Mouse (Mus musculus) thymus, postnatal 25 days (tissue): ENCODE data around the gene Def6.
A peak's percentile ranks its signal among the peaks of the same experiment; 100 is the strongest.
"Not testable (repeated sequence)": the region's sequence is repeated elsewhere in the genome, so short reads cannot be mapped to it uniquely, and the experiment has no call there.

Experiments used
- DNase-seq: peaks from one replicate; pipeline ENCODE4 v3.0.0; 2022

Def6 gene

DNA sequence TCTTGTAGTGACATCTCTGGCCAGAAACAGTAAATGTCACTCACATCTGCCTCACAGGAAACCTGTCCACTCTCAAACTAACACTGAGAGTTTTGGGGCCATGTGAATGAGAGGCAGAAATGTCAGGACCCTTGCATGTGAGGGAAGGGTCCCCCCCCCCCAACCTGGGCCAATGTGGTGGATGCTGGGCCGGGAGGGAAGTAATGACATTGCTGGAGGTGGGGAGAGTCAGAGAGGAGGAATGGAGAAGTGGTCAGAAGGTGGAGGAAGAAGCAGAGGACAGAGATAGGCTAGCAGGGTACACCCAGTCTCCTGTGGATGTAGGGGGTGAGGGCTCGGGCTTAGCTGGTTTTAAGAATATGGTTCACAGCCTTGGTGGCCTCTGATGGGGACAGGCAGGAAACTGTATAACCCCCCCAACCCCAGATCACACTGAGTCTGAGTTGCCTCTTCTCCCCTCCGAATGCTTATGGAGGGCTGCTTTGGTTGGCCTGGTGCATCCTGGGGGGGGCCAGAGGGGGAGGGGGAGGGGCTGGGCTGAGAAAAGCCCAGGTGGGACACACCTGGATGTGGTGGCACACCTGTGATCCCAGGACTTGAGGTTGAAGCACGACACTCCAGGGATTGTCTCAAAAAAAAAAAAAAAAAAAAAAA, 2.0 kb downstream of the Def6 start:
- DNase-seq: no peak

DNA sequence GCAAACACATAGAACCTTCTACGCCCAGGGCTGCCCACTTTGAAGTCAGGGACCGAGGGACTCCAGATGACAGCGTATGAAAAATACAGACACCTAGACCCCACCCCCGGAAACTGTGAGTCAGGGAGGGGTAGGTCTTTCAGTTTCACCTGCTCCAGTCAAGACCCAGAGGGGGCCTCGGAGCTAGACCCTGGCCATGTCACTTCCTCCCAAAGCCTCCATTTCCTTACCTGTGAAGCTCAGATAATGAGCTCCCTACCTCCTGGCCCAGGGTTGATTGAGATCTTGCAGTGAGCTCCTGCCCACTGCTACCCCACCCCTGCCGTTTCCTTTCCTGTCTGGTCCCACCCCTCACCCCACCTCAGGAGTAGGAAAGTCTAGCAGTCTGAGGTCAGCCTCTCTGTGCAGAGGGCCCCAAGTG, 4.4 kb downstream of the Def6 start:
- peak; percentile 84 for DNase-seq

DNA sequence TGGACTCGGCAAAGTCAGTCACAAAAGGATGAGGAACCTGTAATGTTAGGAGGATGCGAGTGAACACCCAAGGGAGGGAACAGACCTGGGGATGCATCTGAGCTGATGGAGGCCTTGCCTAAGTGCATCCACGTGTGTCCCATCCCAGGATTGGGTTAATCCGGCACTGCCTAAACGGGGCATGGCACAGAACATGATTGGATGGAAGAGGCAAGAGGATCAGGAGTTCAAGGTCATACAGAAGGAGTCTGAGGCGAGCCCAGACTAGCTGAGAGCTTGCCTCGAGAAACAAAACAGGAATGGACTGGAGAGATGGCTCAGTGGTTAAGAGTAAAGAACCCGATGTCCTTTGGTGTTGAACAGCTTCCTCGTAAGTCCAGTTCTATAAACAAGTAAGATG, 4.8 kb downstream of the Def6 start:
- DNase-seq: no peak

DNA sequence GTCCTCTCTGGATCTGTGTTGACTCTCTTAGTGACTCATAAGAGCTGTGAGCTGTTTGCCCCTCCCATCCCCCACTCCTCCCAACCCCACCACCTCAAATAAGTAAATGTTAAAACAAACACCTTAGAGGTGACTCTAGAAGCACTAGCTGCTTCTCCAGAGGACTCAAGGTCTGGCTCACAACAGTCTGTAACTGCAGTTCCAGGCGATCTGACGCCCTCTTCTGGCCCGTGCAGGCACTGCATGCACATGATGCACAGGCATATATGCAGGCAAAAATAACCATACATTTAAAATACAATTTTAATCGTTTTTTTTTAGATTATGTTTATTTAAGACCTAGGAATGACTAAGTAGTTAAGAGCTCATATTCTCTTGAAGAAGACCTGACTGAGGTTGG, 5.7 kb downstream of the Def6 start:
- DNase-seq: peak; percentile 54

DNA sequence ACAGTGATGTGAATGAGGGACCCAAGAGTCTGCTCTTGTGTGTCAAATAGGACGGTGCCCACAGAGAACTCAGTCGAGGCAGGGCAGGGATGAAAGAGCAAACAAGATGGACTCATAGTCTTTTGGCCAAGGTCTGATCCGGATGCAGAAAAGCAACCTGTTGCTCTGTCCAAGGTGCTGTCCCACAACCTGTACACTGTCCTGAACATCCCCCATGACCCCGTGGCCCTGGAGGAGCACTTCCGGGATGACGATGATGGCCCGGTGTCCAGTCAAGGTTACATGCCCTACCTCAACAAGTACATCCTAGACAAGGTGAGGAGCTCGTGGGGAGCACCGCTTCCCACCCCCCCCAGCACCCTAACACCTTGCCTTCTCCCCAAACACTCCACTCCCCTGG, 9.2 kb downstream of the Def6 start:
- no peak for DNase-seq

DNA sequence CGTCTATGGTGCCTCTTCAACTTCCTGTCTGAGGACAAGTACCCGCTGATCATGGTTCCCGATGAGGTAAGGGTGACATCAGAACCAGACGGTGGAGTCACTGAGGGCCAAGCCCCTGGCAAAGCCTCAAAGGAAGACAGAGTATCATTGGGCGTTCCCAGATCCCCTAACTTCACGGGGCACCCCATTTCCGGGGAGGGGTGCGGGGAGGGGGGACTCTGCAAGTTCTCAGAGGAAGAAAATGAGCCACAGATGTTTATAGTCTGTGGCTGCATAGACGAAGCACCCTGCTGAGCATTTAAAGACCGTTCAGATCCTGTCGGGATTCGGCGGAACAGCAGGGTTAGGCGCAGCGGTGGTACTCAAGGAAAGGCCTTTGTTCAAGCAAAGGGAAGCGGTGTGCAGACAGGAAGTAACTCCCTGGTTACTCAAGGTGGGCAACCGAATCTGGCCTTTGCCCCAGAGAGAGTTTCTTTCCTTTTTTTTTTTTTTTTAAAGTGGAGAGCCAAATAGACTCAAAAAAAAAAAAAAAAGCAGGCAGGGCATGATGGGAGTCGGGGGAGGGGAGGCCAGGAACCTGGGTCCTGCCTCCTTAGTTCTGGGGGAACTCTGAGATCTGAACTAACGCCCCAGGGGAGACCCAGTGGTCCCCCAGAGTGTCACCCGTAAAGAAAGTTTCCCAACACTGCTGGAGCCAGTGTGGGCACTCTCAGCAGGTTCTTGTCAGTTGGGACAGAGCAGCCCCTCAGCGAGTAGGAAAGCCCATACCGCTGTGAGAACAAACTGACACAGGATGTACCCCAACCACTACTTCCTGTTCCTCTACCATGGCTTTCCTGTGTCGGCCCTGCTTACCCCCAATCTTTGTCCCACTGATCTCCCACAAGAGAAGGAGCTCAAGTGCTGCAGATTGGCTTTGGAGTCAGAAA, 10.4 kb downstream of the Def6 start:
- DNase-seq: peak; percentile 86

DNA sequence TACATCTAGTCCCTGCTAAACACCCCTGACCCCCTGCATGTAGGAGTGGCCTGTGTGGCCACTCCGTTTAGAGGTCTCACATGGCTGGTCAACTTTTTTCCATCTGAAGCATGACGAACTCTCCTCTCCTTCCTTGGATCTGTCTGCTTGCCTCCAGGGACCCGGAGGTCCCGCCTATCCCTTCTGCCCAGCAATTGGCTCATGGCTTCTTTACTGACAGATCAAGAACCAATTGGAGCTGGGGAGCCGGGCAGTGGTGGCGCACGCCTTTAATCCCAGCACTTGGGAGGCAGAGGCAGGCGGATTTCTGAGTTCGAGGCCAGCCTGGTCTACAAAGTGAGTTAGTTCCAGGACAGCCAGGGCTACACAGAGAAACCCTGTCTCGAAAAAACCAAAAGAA, 14.9 kb downstream of the Def6 start:
- not testable (repeated sequence) for DNase-seq

DNA sequence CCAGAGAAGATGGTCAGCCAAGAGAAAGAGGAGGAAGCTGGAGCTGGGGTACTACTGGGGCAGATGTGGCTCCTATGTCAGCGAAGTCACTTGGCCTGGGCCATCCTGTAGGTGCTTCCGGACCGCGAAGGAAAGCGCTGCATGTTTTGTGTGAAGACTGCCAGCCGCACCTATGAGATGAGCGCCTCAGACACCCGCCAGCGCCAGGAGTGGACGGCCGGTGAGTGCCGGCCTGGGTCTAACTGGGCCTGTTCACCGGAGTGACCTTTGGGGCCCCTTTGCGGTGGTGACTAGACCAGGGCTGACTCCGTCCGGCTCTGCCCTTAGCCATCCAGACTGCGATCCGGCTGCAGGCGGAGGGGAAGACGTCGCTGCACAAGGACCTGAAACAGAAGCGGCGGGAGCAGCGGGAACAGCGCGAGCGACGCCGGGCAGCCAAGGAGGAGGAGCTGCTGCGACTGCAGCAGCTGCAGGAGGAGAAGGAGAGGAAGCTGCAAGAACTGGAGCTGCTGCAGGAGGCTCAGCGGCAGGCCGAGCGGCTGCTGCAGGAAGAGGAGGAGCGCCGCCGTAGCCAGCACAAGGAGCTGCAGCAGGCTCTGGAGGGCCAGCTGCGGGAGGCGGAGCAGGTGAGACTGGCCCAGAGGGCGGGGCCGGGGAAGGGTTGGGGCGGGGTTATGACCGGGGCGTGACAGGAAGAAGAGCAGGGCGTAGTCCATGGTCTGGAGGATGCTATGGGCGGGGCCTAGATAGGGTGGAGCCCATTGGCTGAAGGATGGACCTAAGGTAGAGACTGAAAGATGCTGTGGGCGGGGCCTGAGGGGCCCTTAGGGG, 16.2 kb downstream of the Def6 start:
- peak; percentile 93 for DNase-seq

DNA sequence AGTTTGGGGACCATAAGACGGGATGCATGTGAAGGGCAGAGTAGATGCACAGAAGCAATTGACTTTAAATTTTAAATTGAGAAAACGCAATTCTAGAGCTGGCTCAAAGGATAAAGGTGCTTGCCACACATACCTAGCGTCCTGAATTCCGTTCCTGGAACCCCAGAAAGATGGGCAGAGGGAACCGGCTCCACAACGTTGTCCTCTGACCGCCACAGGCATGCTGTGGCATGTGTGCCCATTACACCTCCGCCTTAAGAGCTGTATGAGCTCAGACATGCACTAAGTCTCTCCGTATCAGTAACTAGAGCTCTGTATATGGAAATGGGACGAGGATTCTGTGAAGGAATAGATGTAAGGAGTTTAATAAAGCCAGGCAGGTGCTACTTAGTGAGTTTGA, 17.0 kb downstream of the Def6 start:
- no peak for DNase-seq

DNA sequence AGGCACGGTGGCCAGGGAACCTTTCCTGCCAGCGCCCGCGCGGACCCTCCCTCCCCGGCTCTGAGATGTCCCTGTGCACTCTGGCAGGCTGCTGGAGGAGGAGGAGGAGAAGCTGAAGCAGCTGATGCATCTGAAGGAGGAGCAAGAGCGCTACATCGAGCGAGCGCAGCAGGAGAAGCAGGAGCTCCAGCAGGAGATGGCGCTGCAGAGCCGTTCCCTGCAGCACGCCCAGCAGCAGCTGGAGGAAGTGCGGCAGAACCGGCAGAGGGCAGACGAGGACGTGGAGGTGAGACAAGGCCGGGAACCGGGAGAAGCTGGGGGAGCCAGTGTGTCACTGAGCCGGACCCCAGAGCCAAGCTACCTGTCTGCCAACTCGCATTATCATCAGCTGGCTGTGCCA, 18.4 kb downstream of the Def6 start:
- peak; percentile 93 for DNase-seq

DNA sequence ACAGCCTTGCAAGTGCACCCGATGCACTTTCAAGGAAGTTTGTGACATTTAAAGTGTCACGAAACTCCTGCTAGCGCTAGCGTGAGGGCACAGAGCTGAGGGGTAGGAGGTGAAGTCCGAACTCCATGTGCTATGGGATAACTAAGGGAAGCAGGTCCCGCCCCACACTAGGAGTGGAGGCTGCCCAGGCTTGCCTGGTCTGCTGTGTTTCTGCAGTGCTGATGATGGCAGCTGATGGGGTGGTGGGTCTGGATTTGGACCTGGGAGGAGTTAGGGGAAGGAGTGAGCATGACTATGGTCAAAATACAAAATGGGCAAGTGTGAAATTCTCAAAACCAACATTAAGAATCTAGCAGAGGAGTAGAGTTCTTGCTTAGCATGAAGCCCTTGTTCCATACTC, 22.9 kb downstream of the Def6 start:
- no peak for DNase-seq

DNA sequence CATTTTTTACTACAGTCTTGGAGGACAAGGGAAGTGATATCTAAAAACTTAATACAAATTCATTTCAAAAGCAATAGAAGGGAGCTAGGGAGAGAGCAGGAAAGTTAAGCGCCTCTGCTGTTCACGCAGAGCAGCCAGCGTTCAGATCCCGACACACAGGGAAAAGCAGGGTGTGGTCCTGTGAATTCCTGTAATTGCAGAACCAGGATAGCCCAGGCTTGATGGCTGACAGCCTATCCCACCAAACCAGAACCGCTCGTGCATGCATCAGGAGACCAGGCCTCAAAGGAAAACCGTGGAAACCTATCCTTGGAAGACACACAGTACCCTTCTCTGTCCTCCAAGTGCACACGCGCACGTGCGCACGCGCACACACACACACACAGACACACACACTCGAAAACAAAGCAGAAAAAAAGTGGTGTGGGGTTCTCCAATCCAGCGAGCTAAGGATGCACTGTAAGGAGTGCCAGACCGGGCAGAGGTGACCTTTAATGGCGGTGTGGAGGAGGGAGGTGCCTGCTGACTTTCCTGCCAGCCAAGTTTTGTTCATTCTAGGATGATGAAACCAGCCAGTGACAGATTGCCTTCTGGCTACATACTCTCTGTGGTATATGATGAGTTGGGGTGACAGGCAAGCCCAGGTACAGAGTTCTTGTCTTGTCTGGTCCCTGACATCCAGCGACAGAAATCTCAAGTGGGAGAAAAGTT, 23.6 kb downstream of the Def6 start:
- no peak for DNase-seq

DNA sequence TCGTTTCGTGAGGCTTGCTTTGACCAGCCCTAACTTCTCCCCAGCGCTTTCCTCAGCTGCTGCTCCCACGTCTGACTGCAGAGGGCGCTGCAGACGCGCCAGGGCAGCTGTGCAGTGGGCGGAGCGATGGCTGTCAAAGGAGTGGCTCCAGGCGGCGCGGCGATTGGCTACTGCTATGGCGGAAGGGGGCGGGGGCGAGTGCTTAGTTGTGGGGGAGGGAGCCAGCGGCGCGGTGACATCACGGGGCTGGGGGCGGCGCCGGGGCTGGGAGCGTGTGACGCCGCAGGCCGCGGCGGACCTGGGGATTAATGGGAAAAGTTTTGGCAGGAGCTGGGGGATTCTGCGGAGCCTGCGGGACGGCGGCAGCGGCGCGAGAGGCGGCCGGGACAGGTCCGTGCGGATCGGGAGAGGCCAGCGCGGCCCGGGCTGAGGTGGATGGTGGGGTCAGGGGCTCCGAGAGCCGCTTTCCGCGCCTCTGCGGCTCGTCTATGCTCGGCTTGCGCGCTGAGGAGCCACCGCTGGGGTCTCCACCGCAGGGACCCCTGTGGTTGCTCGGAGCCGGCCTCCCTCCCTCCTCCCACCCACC, 25.0 kb downstream of the Def6 start, which contains the start of gene Ppard:
Gene Ppard, plus strand, starts transcription at position 226 of the 586 bp plus-strand sequence.
- DNase-seq: peak; percentile 99

DNA sequence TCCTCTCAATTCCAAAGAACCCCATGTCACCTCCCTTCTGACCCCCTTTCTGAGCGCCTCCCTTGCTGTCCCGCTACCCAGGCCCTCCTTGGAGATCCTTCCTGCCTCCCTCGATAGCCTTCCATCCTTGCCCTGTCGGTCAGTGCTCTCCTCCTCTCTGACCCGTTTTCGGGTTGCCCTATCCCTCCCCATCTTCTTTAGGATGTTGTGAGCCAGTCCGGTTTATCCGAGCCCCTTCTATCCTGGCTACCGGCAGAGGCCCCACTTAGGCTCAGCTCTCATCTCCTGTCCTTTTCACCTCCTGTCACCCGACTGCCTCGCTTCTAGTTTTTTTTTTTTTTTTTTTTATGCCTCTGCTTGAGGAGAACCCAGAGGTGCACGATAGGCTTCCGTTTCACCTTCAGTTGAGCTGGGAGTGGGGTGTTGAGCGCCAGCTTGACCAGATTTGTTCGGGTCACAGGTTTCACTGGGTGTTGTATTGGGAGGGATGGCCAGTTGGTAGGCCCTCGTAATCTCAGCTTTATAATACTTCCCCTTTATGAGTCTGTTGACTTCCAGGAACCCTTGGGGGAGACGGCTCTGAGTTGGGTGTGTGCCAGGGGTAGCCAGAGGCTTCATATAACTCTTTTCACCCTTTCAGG, 25.6 kb downstream of the Def6 start:
- DNase-seq: peak; percentile 55

DNA sequence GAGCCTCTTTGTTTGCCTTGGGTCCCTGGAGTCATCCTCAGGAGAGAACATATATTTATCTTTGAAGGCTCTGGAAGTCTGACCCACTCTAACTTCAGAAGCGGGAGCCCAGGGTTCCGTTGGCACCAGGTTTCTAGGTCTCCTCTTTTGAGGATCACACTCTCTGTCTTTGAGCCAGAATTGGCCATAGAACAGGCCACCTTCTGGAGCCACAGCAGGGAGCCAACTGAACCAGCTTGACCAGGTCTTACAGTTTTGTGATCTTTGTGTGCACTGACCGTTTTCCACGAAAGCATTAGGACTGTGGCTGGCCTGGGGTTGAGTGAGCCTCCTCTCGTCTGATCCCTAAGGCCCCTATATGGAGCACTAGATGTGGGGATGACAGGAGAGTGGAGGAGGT, 27.1 kb downstream of the Def6 start:
- no peak for DNase-seq

DNA sequence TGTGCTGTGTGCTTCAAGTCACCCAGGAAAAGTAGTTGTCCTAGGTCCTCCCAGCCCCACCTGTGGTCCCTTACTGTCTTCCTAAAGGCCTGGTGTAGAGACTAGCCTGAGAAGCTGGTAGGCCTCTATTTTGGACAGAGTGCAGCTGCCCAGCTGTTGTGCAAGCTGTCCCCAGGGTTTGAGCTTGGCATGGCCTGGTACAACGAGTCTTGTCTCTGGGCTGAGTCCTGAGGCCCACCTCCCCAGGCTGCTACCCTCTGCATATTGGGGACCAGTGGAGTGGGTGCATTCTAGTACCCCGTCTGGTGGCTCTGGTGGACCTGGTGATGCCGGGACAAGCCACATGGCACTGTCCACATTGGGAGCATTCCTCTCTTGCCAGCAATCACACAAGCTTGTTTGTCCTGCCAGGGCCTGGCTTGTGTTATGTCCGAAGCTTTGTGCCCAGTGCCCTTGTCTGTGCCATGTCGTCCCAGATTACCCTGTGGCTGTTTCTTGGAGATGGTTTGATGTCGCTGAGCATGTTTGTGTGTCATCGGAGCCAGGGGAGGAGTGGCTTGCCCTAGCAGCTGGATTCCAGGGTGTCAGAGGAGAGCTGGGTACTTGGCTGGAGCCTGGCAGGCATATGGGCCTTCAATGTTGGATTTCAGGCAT, 28.5 kb downstream of the Def6 start:
- no peak for DNase-seq

DNA sequence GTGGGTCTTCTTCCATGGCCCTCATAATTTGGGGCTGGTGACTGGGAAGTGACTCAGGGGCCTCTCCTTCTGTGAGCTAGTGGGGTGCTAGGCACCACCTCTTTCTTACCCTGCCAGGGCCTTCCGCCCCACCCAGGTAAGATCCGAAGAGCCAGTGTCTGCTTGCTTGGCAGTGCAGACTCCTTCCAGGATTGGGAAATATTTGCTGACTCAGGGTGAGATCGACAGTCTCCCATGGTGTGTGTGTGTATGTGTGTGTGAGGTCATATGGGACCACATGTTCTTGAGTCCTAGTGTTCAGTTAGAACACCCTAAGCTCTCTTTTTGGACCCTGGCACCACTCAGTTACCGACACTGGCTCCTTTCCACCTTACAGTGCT, 29.0 kb downstream of the Def6 start:
- no peak for DNase-seq

DNA sequence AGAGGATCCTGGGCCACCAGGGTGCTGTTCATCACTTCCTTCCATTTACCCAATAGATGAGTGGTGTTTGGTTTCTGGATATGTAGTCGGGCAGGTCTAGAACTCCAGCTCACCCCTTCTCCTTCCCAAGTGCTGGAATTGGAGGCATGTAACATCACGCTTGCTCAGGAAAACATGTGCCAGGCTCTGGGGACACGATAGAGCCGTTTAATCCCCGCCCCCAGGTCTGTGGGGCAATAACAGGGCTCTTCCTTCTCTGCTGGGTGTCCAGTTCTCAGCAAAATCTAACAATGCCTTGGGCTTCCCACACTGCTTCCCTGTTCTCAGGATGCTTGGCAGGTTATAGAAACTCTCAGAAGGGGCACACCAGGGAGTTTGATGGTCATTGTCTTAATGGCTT, 29.8 kb downstream of the Def6 start:
- no peak for DNase-seq

DNA sequence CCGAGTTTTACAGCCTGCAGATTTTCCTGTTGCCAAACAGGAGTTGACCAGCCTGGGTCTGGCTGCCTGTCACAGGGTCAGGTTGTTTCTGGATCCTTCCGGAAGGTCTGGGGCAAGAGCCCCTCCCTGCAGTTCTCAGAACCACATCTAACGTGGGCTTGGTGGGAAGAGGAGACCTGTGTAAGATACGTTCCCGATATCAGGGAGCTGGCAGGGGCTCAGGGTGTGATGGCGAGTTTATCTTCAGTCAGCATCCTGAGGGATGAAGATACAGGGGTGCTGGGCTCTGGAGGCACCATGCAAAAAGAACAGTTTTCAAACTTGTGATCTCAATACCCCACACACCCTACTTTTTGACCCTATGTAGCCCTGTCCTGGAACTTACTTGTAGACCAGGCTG, 30.3 kb downstream of the Def6 start:
- DNase-seq: no peak

DNA sequence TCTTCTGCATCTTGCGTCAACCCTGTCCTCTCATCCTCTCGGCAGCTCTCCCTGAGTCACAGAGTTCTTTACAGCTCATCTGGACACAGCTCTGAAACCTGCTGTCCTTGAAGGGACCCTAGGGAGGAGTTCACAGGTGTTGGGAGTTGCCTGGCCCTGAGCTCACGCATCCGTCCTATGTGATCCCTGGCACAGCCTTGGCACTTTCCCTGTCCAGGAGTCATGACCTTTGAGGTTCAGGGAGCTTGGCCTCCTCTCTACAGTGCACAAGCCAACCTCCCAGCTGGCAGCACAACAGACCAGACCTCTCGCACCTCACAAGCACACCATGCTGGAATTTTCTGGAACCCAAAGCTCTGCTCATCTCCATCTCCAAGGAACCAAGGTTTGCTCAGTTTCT, 33.3 kb downstream of the Def6 start:
- no peak for DNase-seq

DNA sequence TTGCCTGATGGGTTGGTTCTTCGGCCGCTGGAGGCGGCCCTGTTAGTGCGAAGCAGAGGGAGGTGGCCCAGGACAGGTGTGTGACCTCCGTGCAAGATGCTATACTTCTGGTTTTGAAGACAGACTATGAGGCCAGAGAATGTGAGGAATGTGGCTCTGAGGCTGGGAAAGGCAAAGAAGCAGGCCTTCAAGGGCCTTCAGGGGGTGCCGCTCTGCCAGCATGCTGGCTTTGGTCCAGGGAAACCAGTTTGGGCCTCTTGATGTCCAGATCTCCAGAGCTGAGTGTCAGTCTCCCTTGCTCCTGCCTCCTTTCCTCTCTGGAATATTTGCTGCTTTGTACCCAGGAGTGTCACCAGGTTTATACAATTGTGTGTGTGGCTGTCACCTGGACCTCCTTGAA, 34.7 kb downstream of the Def6 start:
- no peak for DNase-seq
